Mouse (Mus musculus) right cerebral cortex, adult 18-20 months (tissue): ENCODE data around the gene Tnfrsf19.

Experiments
- DNase-seq: peaks from one replicate; pipeline ENCODE4 v3.0.0; 2022; ENCODE audit warnings: mixed read lengths

Tnfrsf19 gene

DNA sequence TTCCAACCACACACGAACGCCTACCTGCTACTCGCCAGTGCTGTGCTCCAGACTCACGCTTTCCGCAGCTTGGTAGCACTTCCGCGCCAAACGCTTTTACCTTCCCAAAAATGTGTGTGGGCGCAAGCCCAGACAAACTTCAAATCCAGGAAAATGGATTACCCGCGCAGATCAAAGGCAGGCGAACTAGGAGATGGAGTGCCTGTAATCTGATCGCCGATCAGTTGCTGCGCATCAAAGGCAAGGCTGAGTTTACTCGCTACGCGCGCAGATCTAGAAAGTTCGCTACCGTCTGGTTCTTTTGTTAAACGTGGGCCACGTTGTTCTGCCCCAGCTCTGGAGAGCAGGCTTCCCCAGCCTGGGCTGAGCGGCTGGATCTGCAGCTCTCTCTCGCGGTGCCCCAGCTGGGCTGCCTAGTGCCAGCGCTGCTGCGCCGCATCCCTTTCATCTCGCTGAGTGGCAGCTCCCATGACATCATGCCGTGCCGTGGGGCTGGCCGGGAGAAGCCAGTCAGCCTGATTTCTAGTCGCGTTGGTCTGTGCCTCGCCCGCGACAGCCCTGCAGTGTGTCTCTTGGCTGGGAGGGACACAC is at the start of gene Tnfrsf19:
Gene Tnfrsf19, minus strand, starts transcription at position 400 of the 591 bp plus-strand sequence.
- DNase-seq = peak; percentile 83

DNA sequence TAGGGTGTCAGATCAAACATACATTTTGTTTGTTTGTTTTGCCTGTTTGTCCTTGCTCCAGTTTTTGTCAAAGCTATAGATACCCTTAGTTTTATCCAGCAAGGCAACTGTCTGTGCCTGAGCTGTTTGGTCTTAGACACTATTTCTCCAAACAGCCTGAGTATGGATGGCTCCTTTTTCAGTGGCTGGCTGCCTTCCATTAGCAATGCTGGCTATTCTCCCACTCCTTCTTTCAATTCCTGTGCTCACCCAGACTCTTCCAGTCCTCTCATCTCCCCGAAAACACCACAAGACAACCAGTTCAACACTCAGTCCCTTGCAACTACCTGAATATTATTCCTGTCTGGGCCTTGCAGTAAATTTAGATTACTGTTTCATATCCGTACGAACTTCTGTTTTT is 45.8 kb upstream of the Tnfrsf19 start:
- peak; percentile 46 for DNase-seq

DNA sequence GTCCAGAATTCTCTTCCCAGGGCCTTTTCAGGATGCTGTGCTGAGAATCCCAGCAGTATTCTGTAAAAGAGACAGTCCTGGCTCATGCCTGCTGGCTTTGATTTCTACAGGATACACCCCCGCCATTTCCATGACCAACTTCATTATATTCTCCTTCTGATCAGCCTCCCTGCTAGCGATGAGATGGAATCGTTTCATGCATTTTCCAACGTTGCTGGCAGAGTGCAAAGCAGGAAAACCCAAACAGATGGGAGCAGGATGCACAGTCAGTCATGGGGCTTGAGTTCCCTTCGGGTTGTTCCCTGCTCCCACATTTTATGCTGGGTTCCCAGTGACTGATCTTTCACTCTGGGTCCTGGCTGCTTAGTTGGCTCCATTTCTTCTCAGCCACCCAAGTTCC is 44.7 kb upstream of the Tnfrsf19 start:
- peak; percentile 29 for DNase-seq

- DNase-seq = no peak
These were observed 41.9 kb upstream of the Tnfrsf19 start for GRCm38 (mm10) chr14:61088187-61088586.

GRCm38 (mm10) chr14:61085325-61085724 is 39.0 kb upstream of the Tnfrsf19 start:
- DNase-seq = peak; percentile 54

GRCm38 (mm10) chr14:61069555-61069954 is 23.3 kb upstream of the Tnfrsf19 start:
- DNase-seq = no peak

GRCm38 (mm10) chr14:61061729-61062128 is 15.4 kb upstream of the Tnfrsf19 start:
- no peak for DNase-seq

DNA sequence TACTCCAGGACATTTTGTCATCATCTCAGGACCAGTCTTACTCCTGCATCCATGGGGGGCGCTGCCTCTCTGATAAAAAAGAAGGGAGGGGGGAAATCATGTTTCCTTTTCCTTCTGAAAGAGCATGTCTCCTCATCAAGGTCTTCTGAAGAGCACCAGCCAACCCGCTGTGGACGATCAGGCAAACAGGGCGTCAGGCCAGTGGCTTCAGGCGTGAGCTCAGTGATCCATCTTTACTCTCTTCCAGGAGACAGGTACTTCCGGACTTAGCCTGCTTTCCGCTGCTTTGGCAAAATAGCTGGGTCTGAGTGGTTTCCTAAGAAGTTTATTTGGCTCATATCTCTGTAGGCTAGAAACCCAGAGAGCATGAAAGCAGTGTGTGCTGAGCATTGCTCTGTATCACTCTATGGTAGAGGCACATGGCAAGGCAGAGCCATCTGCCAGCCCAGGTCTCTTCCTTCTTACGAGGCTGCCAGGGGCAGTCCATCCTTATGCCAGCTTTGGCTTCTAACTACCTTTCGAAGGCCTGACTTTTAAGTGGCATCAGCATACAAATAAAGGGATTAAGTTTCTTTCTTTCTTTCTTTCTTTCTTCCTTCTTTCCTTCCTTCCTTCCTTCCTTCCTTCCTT is 13.1 kb upstream of the Tnfrsf19 start:
- no peak for DNase-seq

DNA sequence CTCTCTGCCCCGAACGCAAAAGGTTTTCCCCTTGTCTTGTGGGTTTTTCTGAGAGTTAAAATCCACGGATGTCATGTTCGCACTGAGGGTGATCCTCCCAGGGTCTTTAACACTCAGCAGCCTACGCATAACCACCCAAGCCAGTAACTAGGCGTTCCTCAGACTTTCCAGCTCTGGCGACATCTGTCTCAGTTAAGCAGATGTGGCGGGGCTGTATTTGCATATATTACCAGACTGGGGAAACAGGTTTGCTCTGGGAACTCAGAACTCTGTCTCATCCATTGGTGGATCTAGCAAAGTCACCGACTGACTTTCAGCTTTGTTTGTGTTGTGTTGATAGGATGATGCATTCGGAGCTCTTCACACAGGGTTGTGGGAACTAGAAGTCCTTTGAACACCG is 10.7 kb upstream of the Tnfrsf19 start:
- no peak for DNase-seq

GRCm38 (mm10) chr14:61056445-61056844 is 10.2 kb upstream of the Tnfrsf19 start:
- DNase-seq = no peak

DNA sequence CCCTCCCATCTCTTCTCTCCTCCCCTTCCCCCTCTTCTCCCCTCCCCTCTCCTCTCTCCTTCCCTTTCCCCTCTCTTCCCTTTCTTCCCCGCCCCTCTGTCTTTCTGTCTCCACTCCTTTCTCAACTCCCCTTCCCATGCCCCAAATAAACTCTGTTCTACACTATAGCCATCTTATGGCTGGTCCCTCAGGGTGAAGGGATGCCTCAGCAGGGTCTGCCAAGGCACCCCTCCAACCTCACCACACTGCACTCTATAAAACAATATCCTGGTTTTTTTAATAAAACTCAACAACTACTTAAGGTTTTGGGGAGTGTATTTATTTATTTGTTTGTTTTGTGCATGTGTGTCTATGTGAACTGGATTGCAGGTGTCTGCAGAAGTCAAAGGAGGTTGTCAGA is 9.6 kb upstream of the Tnfrsf19 start:
- no peak for DNase-seq

- DNase-seq = no peak
These were observed 5.9 kb upstream of the Tnfrsf19 start for GRCm38 (mm10) chr14:61052163-61052562.

DNA sequence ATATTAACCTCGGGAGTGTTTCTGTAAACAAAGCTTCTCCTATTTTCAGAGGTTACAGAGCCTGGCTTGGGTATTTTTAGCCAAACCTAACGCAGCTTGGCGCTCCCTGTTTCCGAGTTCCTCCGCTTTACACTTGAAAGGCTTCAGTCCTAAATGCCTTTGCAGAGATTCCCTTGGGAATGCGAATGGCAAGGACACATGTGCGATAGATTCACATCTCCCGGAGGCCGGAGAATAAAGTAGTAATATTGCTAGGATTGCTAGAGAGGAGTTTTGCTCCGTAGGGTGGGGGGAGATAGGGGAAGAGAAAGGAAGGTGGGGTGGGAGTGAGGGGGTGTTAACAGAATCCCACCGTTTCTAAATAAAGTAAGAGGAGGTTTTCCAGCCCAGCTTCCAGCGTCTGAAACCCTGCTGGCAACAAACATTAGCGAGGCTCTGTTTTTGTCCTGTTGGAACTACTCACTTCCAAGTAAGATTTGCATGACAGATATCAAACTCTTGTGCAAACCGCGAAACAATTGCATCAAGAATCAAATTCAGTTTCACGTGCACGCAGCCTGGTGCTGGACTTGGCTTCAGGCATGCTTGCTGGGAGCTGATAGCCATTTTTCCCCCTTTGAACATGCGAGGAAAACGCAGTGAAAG is 722 bp downstream of the Tnfrsf19 start:
- no peak for DNase-seq

DNA sequence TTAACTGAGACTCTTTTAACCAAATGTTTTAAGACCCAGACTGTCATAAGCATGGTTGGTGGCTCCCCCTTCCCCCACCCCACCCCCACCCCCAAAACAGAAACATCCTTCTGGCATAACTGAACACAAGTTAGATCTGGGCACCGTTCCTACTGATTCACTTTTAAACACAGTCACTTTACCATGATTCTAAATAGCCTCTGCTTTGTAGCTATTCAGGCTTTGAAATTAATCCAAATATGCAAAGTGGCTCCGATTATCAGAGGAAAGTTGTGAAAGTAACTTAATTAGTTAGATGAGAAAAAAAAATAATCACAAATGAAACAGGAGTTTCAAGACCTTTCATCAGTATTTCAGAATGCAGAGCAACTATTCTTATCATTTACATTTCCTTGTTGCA is 2.0 kb downstream of the Tnfrsf19 start:
- DNase-seq = no peak

DNA sequence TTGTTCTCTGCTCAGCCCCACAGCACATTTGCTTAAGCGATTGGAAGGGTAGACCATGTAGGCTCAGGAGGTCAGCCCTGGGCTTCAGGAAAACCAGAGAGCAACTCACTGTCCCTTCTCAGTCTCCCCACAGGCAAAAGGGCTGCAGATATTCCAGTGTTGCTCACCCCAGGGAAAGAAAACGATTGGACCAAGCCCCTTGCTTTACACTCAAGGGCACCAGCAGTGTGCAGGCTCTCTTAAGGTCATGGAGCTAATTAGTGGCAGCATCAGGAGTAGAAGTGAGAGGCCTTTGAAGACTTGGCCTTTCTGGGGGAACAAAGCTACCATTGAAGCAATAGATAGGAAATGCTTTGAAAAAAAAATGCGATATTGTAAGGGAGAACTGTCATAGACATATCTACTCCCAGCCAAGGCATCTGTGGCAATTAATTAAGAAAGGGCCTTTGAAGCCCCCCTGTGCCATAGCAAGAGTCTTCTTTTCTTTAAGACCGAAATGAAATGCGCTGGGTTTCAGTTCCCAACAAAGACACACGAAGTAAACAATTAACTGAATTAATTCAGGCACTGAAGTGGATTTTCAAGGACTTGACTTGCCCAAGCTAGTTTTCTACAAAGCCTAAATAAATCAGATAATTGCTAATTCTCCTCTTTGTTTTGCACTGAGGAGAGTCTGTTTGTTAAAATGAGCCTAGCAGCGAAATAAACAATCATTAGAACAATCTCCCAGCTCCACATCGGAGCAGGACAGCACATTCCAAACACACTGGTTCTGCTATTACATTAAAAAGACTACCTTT is 2.6 kb downstream of the Tnfrsf19 start:
- no peak for DNase-seq

GRCm38 (mm10) chr14:61042291-61042690 is 4.0 kb downstream of the Tnfrsf19 start:
- no peak for DNase-seq

DNA sequence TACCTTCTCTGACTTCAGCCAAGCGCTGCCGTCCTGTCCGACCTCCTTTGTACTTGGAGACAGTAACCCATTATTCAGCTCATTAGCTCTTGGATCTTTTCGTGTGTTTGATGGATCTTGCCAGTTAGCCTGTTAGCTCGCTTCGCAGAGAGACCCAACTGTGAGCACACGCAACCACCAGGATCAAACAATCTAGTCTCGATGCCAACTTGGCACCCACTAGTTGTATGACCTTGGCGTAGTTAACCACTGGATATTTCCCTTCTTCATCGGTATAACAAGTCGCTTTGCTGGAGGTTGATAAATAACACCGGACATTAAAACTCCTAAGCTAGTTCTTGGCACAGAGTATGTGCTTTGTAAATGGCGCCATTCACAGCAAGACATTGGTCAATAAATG is 6.1 kb downstream of the Tnfrsf19 start:
- DNase-seq = no peak

DNA sequence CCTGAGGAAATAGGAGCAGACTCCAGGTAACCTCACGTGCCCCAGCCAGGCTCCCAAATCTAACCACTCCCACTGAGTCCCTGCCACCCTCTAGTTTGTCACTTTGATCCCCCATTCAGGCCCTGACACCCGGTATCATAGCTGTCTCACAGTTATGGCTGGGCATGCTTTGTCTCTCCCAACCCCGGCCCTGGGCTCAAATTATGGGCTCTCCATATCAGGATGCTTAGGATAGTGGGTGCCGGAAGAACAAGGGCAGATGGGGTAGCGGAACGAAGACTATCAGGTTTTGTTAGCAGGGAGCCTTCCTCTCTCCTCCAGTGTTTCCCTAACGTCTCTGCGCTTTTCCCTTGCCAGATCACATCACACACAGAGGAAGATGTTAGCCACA is 8.2 kb downstream of the Tnfrsf19 start:
- no peak for DNase-seq

DNA sequence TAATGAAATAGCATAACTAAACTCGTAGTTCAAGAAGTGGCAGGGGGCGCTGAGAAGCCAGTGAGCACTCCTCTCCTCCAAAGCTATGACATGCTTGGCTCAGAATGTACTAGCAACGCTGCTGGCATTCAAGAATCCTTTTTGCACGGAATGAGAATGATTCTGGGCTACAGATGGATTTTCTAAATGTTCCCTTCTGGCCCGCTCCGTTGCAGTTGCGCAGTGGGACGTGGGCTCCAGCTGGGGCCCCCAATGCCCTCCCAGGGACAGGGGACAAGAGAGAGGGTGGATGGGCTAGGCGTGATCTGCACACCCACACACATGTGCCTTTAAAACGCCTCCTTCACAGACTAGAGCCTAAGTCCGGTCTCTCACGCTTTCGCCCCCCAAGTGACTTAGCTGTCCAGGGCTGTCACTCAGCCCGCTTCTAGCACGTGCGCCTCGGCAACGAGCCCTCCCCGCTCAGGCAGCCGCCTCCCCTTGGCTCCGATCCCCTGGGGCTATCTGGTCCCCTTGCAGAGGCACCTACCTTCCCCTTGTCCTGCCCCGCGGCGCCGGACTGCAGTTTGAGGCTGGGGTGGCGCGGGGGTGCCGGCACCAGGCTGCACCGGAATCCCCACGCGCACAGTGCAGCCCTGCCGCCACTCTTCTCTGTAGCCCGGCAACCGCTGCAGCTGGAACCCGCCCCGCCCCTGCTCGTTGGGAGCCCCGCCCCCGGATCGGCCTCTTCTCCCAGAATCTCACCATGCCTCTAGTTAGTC is 8.8 kb downstream of the Tnfrsf19 start:
- DNase-seq = peak; percentile 86

GRCm38 (mm10) chr14:61030366-61030765 is 15.9 kb downstream of the Tnfrsf19 start:
- DNase-seq = no peak

- DNase-seq = no peak
These were observed 22.3 kb downstream of the Tnfrsf19 start for GRCm38 (mm10) chr14:61024006-61024405.

DNA sequence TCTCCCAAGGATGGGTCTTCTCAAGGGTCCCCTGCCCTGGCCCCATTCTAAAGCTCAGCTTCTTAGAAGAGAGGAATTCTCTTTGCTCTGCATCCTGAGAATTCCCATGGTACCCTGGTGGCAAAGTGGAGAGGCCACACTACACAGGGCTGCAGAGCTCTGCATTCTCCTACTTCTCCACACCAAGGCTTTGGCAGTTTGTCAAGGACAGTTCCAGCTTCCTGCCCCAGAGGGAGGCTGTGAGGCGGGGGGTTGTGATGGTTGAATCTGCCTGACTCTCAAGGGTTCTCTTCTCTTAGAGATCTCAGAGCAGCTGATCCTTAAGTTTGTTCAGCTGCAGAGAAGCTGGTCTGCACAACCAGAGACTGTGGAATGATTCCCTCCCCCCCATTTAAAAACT is 23.9 kb downstream of the Tnfrsf19 start:
- DNase-seq = no peak

GRCm38 (mm10) chr14:61020968-61021367 is 25.3 kb downstream of the Tnfrsf19 start:
- DNase-seq = no peak
